Mouse (Mus musculus) cerebellum, adult 2 months (tissue): ENCODE measurements around the gene Aldh5a1. TPM values are rescaled to one million over a fixed set of nuclear protein-coding genes. Genes with fewer than 3 reads are reported as not detected.

Experiments
- DNase-seq, 2 experiments: peaks; one replicate each; pipeline ENCODE4 v3.0.0; 2021
- H3K27ac ChIP-seq: fragments of 200-500 bp; 2 replicates; pipeline ENCODE4 v1.5.1; 2012; ENCODE audit warnings: low read length, control low read depth, inconsistent platforms; ENCODE audit not compliant: insufficient read depth
- H3K27me3 ChIP-seq: fragments of 200-500 bp; 2 replicates; pipeline ENCODE4 v1.6.1; 2012; ENCODE audit warnings: inconsistent platforms, mild to moderate bottlenecking, low read length, moderate library complexity; ENCODE audit not compliant: control insufficient read depth, insufficient read depth
- H3K4me1 ChIP-seq: fragments of 200-500 bp; 2 replicates; pipeline ENCODE4 v1.6.1; 2011; ENCODE audit warnings: low read length; ENCODE audit not compliant: control insufficient read depth, insufficient read depth
- H3K4me3 ChIP-seq: fragments of 200-500 bp; replicated peaks from 2 replicates; pipeline ENCODE3; 2011; ENCODE audit warnings: mild to moderate bottlenecking, low read depth, low read length, control low read depth; ENCODE audit not compliant: insufficient read depth
- CTCF ChIP-seq: fragments of 200-500 bp; IDR thresholded peaks from 2 replicates; pipeline ENCODE4 v1.5.1; 2011; ENCODE audit warnings: low read depth, mild to moderate bottlenecking, control low read depth, low read length, moderate library complexity, borderline replicate concordance; ENCODE audit not compliant: insufficient read depth
- POLR2A ChIP-seq: fragments of 200-500 bp; IDR thresholded peaks from 2 replicates; pipeline ENCODE4 v1.6.1; 2011; ENCODE audit warnings: low read length, control low read depth, borderline replicate concordance; ENCODE audit not compliant: insufficient read depth
- WGBS: fragments of 180-500 bp; shearing (Covaris S2); methylation state at CpG from one replicate; pipeline ENCODE4 v1.1.7; 2018; 5-methylcytosine and 5-hydroxymethylcytosine counted together
- polyA plus RNA-seq: library from polyadenylated mRNA; depleted of rRNA; stranded (reverse); fragments of >200 nt; gene quantifications from 2 replicates; pipeline ENCODE4 v1.2.3, GENCODE M21; 2012

Aldh5a1 gene
- polyA plus RNA-seq, 1 experiment, result 43.6 TPM

- H3K27me3 ChIP-seq, result no peaks in the 10 kb centered on the region
- WGBS, result 76% methylated on average over 11 of the region's 11 CpGs
- H3K4me1 ChIP-seq, result no peaks in the 10 kb centered on the region
- no peak for TF ChIP-seq CTCF
- no peak for TF ChIP-seq POLR2A
- no peak overlapping the region for H3K4me3 ChIP-seq
- H3K27ac ChIP-seq, result no peak overlapping the region
- no peak for DNase-seq
Measured at GRCm38 (mm10) chr13:24906831-24907570, 30.5 kb downstream of the Aldh5a1 start.

- TF ChIP-seq CTCF, result no peak
- no peak for TF ChIP-seq POLR2A
- H3K4me3 ChIP-seq, result no peak overlapping the region
- DNase-seq, result no peak
- no peaks in the 10 kb centered on the region for H3K4me1 ChIP-seq
- H3K27me3 ChIP-seq, result no peaks in the 10 kb centered on the region
- no peak overlapping the region for H3K27ac ChIP-seq
- 88% methylated on average over 12 of the region's 12 CpGs for WGBS
Measured at GRCm38 (mm10) chr13:24905422-24905821, 32.0 kb downstream of the Aldh5a1 start.

GRCm38 (mm10) chr13:24903412-24903811, 34.0 kb downstream of the Aldh5a1 start:
- WGBS, result 60% methylated on average over 6 of the region's 6 CpGs
- no peaks in the 10 kb centered on the region for H3K4me1 ChIP-seq
- no peak overlapping the region for H3K4me3 ChIP-seq
- no peak for DNase-seq
- no peak overlapping the region for H3K27ac ChIP-seq
- H3K27me3 ChIP-seq, result no peaks in the 10 kb centered on the region
- TF ChIP-seq CTCF (no peak), POLR2A (no peak)

GRCm38 (mm10) chr13:24901916-24902315, 35.5 kb downstream of the Aldh5a1 start:
- H3K4me1 ChIP-seq, result no peaks in the 10 kb centered on the region
- H3K27me3 ChIP-seq, result no peaks in the 10 kb centered on the region
- DNase-seq, result no peak
- WGBS, result 92% methylated on average over 2 of the region's 2 CpGs
- no peak overlapping the region for H3K27ac ChIP-seq
- no peak overlapping the region for H3K4me3 ChIP-seq
- TF ChIP-seq CTCF (no peak), POLR2A (no peak)

- Histone ChIP-seq H3K27ac (no peak overlapping the region), H3K4me3 (no peak overlapping the region), H3K4me1 (no peaks in the 10 kb centered on the region), H3K27me3 (no peaks in the 10 kb centered on the region)
- WGBS, result 89% methylated on average over 2 of the region's 2 CpGs
- TF ChIP-seq CTCF (no peak), POLR2A (no peak)
- no peak for DNase-seq
Measured at GRCm38 (mm10) chr13:24893880-24894279, 43.6 kb downstream of the Aldh5a1 start.

GRCm38 (mm10) chr13:24892516-24892915, 44.9 kb downstream of the Aldh5a1 start:
- TF ChIP-seq CTCF (no peak), POLR2A (no peak)
- Histone ChIP-seq H3K4me1 (no peaks in the 10 kb centered on the region), H3K27ac (no peak overlapping the region), H3K4me3 (no peak overlapping the region), H3K27me3 (no peaks in the 10 kb centered on the region)
- no peak for DNase-seq
- WGBS, result 81% methylated on average over 3 of the region's 3 CpGs

GRCm38 (mm10) chr13:24889554-24889953, 47.9 kb downstream of the Aldh5a1 start:
- no peak overlapping the region for H3K27ac ChIP-seq
- 60% methylated on average over 1 of the region's 1 CpGs for WGBS
- no peaks in the 10 kb centered on the region for H3K4me1 ChIP-seq
- no peak for DNase-seq
- H3K27me3 ChIP-seq, result no peaks in the 10 kb centered on the region
- no peak for TF ChIP-seq POLR2A
- no peak for TF ChIP-seq CTCF
- H3K4me3 ChIP-seq, result no peak overlapping the region

GRCm38 (mm10) chr13:24882411-24882810, 55.0 kb downstream of the Aldh5a1 start:
- 89% methylated on average over 6 of the region's 6 CpGs for WGBS
- Histone ChIP-seq H3K4me3 (no peak overlapping the region), H3K27me3 (no peaks in the 10 kb centered on the region), H3K4me1 (no peaks in the 10 kb centered on the region), H3K27ac (no peak overlapping the region)
- TF ChIP-seq CTCF (no peak), POLR2A (no peak)
- no peak for DNase-seq
